Mouse (Mus musculus): ENCODE data around the gene Smarca2.
"Not testable (repeated sequence)": the region's sequence is repeated elsewhere in the genome, so short reads cannot be mapped to it uniquely, and the experiment has no call there.

Gene Smarca2

GRCm38 (mm10) chr19:26690516-26690915 is 85.7 kb downstream of the Smarca2 start:
- no peak for DNase-seq (ENCODE audit: low spot score in 2 of 2)

DNA sequence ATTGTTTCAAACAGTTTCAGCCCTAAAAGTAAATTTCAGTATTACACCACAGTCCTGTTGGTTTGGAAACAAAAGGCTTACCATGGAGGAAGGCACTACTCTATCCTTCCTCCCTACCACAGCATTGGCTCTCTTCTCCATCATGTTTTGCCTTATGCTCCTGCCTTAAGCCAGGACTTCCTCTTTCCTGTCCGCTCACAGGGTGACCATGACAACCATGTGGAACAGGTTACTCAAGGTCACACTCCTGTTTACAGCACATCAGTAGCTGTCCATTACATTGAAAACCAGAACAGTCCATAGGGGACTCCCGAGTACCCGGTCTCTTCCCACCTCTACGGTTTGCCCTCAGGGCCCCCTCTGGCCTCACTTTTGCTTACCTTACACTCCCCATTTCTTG is 92.3 kb downstream of the Smarca2 start:
- no peak for DNase-seq (ENCODE audit: low spot score in 2 of 2)

- no peak for DNase-seq (ENCODE audit: low spot score in 2 of 2)
These were observed 99.8 kb downstream of the Smarca2 start for GRCm38 (mm10) chr19:26704545-26705209.

DNA sequence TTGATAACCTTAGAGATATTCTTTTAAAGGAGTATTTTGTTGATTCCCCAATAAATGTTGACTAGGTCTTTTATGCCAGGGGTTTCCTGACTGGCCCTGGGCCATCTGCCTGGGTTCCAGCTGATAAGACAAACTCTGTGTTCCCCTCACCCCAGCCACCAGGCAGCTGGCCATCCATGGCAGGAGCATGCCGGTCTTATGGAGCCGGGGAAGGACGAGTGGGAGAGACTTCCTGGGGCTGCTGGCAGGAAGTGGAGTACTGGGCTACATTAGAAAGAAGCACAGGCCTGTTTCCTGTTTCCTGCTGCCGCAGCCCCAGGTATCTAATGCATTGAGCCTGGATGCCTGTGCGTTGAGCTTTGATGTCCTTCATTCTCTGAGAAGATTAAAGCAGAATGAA is 102.1 kb downstream of the Smarca2 start:
- no peak for DNase-seq (ENCODE audit: low spot score in 2 of 2)

DNA sequence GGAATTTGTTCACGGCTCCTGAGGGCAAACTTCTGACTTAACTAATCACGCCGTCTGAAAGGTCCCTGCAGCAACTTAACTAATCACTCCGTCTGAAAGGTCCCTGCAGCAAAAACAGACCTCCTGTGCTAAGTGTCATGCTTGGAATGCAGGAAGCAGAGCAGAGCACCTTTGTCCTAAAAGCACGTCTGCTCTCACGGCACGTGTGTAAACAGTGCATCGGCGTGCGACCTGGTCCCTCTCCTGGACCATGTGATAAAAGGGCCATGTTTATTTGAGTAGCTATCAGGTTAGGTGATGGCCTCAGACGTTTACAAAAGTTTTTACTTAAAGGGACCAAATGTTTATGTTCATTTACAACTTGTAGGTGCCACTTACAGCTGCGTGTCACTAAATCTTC is 104.2 kb downstream of the Smarca2 start:
- DNase-seq (ENCODE audit: low spot score in 2 of 2) = no peak

GRCm38 (mm10) chr19:26711268-26711667 is 106.4 kb downstream of the Smarca2 start:
- DNase-seq (ENCODE audit: low spot score in 2 of 2) = peak in 1 of 2 experiments; percentile 28

GRCm38 (mm10) chr19:26716217-26716616 is 111.4 kb downstream of the Smarca2 start:
- DNase-seq (ENCODE audit: low spot score in 2 of 2) = no peak

GRCm38 (mm10) chr19:26718221-26718620 is 113.4 kb downstream of the Smarca2 start:
- no peak for DNase-seq (ENCODE audit: low spot score in 2 of 2)

DNA sequence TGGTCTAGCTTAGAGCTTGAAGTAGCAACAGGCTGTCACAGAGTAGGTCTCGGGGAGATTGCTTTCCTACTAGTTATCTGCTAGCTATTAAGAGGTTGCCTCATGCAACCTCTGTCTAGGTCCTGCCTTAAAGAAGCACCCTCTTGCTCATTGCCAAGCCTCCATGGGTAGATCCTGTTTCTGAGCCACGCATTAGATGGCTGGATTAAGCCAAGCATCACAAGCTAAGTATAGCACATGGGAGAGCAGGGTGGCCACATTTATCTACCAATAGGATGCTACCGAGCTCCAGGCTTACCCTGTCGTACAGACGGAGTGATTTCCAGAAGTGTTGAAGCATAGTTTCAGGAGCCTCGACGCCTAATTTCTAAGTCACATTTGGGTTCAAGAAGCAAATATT is 114.3 kb downstream of the Smarca2 start:
- DNase-seq (ENCODE audit: low spot score in 2 of 2) = no peak

GRCm38 (mm10) chr19:26721741-26722140 is 116.9 kb downstream of the Smarca2 start:
- DNase-seq (ENCODE audit: low spot score in 2 of 2) = no peak

DNA sequence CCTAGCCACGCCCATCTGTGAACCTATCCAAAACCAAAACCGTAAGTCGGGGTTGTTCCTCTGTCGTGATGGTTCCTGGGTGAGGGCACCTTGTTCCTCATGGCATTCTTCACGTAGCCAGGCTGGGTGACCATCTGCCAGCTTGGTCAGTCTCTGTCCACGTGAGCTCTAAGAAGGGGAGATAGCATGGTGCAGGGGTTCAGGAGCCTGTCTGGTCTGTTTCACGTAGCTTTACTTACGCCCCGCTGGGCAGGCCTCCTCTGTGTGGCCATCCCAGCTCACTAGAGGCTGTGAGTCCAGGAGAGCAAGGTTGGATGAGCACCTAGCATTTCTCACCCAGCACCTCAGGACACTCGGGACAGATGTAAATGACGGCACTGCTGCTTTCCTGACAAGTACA is 119.0 kb downstream of the Smarca2 start:
- no peak for DNase-seq (ENCODE audit: low spot score in 2 of 2)

DNA sequence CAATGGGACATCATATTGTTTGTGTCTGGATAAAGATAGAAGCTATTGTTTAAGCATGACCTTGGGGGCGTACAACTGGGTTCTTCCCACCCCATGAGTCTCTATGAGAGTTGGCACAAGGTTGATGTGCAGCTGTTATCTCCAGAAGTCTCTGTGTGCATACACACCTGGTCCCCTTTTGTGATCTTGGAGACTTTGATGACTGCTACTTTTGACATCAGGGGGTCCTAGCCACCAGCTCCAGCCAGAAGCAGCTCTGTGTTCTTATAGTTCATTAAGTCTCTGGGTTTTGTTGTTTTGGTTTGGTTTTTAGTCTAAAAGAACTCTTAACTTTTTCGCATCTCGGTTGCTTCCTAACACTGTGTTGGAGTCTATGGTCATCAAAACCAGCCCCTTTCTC is 119.8 kb downstream of the Smarca2 start:
- no peak for DNase-seq (ENCODE audit: low spot score in 2 of 2)

DNA sequence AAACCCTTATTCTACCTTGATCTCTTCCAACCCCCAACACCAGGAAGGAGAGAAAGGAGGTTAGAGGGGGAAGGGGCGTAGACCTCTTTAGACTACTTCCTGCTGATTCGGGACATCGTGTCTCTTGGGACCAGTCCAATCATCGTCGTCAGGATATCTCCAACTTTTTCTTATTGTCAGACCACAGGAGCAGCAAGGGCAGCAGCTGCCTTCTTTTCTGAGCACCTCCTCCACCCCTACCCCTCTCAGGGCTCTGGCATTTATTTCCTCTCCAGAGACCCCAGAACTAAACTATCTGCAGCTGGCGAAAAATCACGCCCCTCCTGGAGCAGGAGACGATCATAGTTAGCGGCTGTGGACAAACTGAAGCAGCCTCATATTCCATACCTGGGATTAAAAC is 122.9 kb downstream of the Smarca2 start:
- DNase-seq (ENCODE audit: low spot score in 2 of 2) = no peak

GRCm38 (mm10) chr19:26730486-26730885 is 125.6 kb downstream of the Smarca2 start:
- DNase-seq (ENCODE audit: low spot score in 2 of 2) = no peak

DNA sequence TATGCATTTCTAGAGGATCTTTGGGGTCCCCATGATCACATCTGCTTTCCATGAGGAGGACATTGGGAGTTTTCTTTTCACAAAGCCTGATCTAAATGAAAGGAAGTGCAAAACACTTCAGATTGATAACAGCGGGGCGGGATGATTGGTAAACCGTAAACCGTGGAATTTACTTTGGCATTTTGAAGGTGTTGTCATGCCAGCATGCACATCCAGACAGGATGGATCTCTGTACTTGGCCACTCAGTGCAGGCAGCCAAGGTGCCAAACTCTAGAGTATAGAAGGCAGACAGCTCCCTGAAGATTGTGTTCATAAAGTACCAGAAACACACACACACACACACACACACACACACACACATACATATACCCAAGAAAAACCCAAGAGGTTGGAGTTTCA is 126.3 kb downstream of the Smarca2 start:
- DNase-seq (ENCODE audit: low spot score in 2 of 2) = no peak

GRCm38 (mm10) chr19:26731809-26732208 is 127.0 kb downstream of the Smarca2 start:
- no peak for DNase-seq (ENCODE audit: low spot score in 2 of 2)

DNA sequence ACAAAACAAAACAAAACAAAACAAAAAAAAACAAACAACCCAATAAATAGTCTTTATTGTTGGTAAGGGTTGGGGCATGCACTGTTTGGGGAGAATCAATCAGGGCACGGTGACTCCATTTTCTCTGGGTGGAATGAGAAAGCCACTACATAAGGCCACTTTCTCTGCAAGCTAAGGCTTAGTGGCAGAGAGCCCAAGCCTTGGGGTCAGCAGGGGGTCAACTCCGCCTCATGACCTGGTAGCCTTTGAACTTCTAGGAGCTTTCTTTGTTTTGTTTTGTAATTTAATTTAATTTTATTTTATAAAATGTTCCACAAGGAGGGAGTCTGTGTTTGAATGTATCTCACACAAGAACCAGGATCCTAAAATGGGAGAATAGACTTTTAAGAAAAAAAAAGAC is 128.2 kb downstream of the Smarca2 start:
- DNase-seq (ENCODE audit: low spot score in 2 of 2) = no peak

GRCm38 (mm10) chr19:26733546-26734100 is 128.8 kb downstream of the Smarca2 start:
- no peak for DNase-seq (ENCODE audit: low spot score in 2 of 2)

DNA sequence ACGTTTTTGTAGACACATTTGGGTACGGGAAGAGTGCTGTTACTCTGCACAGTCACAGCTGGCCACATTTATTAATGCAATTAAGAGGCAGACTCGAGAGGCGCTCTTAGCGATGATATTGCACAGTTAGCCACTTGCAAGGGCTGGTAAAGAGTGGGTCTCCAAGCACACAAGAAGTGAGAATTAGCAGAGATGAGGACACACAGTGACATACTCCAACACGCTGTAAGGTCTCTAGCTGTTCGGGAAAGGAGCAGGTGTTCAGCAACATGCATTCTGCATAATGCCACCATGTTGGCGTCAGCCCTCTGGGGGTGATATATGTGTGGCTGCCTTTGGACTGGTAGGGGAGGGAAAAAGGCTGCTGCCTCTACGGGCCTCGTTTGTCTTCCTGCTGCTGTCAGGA is 129.9 kb downstream of the Smarca2 start:
- DNase-seq (ENCODE audit: low spot score in 2 of 2) = no peak

GRCm38 (mm10) chr19:26745021-26745420 is 140.2 kb downstream of the Smarca2 start:
- DNase-seq (ENCODE audit: low spot score in 2 of 2) = not testable (repeated sequence)

DNA sequence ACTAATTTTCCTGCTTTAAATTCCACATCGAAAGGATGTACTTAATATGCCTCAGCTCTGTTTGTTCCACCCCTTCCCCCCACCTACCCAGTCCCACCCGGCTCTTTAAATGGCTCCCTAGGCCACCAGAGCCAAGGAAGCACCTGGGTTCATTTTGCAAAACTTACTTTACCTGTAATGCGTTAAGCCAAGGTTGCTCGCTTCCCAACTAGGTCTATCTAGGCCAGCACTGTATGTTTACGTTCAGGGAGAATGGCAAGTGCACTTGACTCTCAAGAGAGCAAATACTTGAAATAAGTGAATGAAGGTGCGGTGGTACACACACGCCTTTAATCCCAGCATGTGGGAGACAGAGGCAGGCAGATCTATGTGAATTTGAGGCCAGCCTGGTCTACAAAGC is 140.7 kb downstream of the Smarca2 start:
- DNase-seq (ENCODE audit: low spot score in 2 of 2) = no peak

DNA sequence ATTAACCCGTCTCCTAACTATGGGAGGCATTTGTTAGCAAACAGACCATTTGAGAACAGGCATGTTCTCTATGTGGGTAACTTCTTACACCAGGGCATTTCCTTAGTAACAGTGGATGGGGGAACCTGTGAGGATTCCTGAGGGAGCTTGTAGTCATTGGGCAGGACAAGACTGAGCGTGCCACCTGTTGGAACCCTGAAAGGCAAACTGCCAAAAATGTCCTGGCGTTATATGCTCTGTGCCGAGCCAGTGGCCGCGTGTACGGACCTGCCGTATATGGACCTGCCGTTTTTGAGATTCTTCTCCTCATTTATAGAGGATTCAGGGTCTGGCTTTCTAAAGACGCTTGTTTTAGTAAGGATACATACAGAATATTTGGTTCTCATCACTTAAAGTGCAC is 141.4 kb downstream of the Smarca2 start:
- DNase-seq (ENCODE audit: low spot score in 2 of 2) = no peak

- DNase-seq (ENCODE audit: low spot score in 2 of 2) = no peak
These were observed 142.0 kb downstream of the Smarca2 start for GRCm38 (mm10) chr19:26746709-26747467.
